Mouse (Mus musculus): ENCODE results near the gene Adck2.
A peak's percentile ranks its signal among the peaks of the same experiment; 100 is the strongest.

The Adck2 gene

DNA sequence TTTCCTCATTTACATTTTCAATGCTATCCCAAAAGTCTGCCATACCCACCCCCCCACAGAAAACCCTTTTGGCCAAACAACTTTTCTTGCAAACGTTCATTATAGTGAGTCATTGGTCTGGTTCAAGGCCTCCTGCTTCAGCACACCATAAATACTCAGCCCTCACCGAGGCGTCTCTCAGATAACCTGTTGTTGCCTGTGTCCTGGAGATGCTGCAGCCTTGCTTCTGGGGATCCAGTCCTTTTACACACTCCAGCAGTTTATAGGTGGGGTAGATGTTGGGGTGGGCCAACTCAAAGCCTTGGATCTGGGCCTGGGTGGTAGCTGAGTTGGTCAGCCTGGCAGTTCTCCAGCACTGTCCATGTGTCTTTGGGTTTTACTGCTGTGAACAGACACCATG is 3.2 kb upstream of the Adck2 start:
- peaks cover 48% of the 10 kb centered on the region for H3K27me3 ChIP-seq (ENCODE audit: insufficient read depth, low read length)
- H3K4me3 ChIP-seq (replicated peaks; ENCODE audit: low read length): no peak overlapping the region
- no peaks in the 10 kb centered on the region for H3K36me3 ChIP-seq (ENCODE audit: insufficient read depth, low read length)
- no peaks in the 10 kb centered on the region for H3K9me3 ChIP-seq (ENCODE audit: low read length)
- H3K4me1 ChIP-seq (replicated peaks; ENCODE audit: low read depth, low read length): peaks cover 15% of the 10 kb centered on the region
- no peak for TF ChIP-seq POU5F1 (IDR thresholded peaks at IDR 0.05; ENCODE audit: borderline replicate concordance, low read length)
- no peak for TF ChIP-seq NANOG (IDR thresholded peaks at IDR 0.05; ENCODE audit: borderline replicate concordance, low read length)
- TF ChIP-seq CTCF (conservative IDR thresholded peaks at IDR 0.05; ENCODE audit: low read length): no peak

DNA sequence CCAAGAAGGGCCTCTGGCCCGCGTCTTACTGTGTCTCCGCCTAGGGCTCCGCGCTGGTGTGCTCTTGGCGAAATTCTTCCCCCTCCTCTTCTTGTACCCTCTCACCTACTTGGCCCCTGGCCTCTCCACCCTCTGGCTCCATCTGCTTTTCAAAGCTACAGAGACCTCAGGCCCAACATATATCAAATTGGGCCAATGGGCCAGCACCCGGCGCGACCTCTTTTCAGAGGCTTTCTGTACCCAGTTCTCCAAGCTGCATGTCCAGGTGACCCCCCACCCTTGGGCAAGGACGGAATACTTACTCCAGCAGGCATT is 839 bp downstream of the Adck2 start:
- Histone ChIP-seq H3K4me1 (replicated peaks; ENCODE audit: low read depth, low read length) (peaks cover 15% of the 10 kb centered on the region), H3K36me3 (ENCODE audit: insufficient read depth, low read length) (no peaks in the 10 kb centered on the region), H3K27me3 (ENCODE audit: insufficient read depth, low read length) (peaks cover 30% of the 10 kb centered on the region), H3K9me3 (ENCODE audit: low read length) (no peaks in the 10 kb centered on the region), H3K4me3 (replicated peaks; ENCODE audit: low read length) (peak overlapping the region; percentile 89)
- TF ChIP-seq NANOG (IDR thresholded peaks at IDR 0.05; ENCODE audit: borderline replicate concordance, low read length) (no peak), POU5F1 (IDR thresholded peaks at IDR 0.05; ENCODE audit: borderline replicate concordance, low read length) (no peak), CTCF (conservative IDR thresholded peaks at IDR 0.05; ENCODE audit: low read length) (no peak)

DNA sequence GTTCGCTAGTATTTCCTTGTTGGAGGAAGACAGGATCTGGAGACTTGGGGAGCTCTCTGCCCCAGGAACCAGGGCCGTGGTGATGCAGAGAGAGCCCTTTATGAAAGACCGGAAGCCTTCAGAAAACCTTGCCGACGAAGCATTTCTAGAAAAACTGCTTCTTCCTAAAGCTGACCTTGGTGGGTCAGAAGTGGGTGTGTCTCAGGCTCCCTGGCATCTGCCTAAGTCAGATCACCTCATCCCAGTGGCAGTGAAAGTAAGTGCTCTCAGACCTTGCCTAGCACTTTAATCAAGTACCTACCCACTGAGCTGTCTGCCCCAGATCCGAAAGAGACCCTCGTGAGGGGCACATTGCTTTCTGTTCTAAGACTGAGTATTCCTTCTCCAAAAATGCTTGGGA is 1.3 kb downstream of the Adck2 start:
- peaks cover 15% of the 10 kb centered on the region for H3K4me1 ChIP-seq (replicated peaks; ENCODE audit: low read depth, low read length)
- TF ChIP-seq POU5F1 (IDR thresholded peaks at IDR 0.05; ENCODE audit: borderline replicate concordance, low read length): no peak
- no peak for TF ChIP-seq NANOG (IDR thresholded peaks at IDR 0.05; ENCODE audit: borderline replicate concordance, low read length)
- TF ChIP-seq CTCF (conservative IDR thresholded peaks at IDR 0.05; ENCODE audit: low read length): no peak
- H3K9me3 ChIP-seq (ENCODE audit: low read length): no peaks in the 10 kb centered on the region
- peaks cover 28% of the 10 kb centered on the region for H3K27me3 ChIP-seq (ENCODE audit: insufficient read depth, low read length)
- no peaks in the 10 kb centered on the region for H3K36me3 ChIP-seq (ENCODE audit: insufficient read depth, low read length)
- H3K4me3 ChIP-seq (replicated peaks; ENCODE audit: low read length): peak overlapping the region; percentile 89

DNA sequence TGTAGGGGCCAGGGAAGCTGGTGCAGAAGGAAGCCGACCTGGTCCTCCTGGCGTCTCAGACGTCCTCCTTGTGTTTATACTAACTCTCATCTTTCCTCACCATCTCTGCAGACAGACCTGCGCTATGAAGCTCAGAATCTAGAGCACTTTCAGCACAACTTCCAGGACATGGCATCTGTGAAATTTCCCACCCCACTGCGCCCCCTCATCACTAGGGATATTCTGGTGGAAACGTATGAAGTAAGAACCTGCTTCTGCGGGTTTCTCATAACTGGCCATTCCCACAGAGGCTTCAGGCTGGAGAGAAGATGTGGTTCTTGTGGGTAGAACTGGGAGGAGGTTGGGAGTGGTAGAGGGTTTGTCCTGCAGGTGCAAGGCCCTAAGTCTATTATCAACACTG is 5.9 kb downstream of the Adck2 start:
- Histone ChIP-seq H3K9me3 (ENCODE audit: low read length) (no peaks in the 10 kb centered on the region), H3K27me3 (ENCODE audit: insufficient read depth, low read length) (0 out of 2 replicates have a peak, but pooled peaks cover 3% of the 10 kb centered on the region), H3K36me3 (ENCODE audit: insufficient read depth, low read length) (no peaks in the 10 kb centered on the region), H3K4me3 (replicated peaks; ENCODE audit: low read length) (no peak overlapping the region), H3K4me1 (replicated peaks; ENCODE audit: low read depth, low read length) (peaks cover 8% of the 10 kb centered on the region)
- TF ChIP-seq NANOG (IDR thresholded peaks at IDR 0.05; ENCODE audit: borderline replicate concordance, low read length) (no peak), CTCF (conservative IDR thresholded peaks at IDR 0.05; ENCODE audit: low read length) (no peak)

DNA sequence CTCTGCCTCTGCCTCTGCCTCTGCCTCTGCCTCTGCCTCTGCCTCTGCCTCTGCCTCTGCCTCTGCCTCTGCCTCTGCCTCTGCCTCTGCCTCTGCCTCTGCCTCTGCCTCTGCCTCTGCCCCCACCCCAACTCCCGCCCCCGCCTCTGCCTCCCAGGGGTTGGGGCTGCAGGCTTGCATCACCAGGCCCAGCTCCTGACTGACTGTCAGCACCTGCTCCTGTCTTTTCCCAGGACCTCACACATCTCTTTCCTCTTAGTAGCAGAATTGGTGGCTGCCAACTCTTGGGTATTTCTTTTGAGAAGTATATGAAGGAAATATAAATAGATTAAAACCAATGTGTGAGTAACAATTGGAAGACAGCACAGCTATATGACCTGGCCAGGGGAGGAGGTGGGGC is 6.9 kb downstream of the Adck2 start:
- Histone ChIP-seq H3K27me3 (ENCODE audit: insufficient read depth, low read length) (no peaks in the 10 kb centered on the region), H3K4me1 (replicated peaks; ENCODE audit: low read depth, low read length) (no peaks in the 10 kb centered on the region), H3K9me3 (ENCODE audit: low read length) (no peaks in the 10 kb centered on the region), H3K36me3 (ENCODE audit: insufficient read depth, low read length) (no peaks in the 10 kb centered on the region), H3K4me3 (replicated peaks; ENCODE audit: low read length) (no peak overlapping the region)
- no peak for TF ChIP-seq CTCF (conservative IDR thresholded peaks at IDR 0.05; ENCODE audit: low read length)
- TF ChIP-seq POU5F1 (IDR thresholded peaks at IDR 0.05; ENCODE audit: borderline replicate concordance, low read length): no peak
- TF ChIP-seq NANOG (IDR thresholded peaks at IDR 0.05; ENCODE audit: borderline replicate concordance, low read length): no peak

DNA sequence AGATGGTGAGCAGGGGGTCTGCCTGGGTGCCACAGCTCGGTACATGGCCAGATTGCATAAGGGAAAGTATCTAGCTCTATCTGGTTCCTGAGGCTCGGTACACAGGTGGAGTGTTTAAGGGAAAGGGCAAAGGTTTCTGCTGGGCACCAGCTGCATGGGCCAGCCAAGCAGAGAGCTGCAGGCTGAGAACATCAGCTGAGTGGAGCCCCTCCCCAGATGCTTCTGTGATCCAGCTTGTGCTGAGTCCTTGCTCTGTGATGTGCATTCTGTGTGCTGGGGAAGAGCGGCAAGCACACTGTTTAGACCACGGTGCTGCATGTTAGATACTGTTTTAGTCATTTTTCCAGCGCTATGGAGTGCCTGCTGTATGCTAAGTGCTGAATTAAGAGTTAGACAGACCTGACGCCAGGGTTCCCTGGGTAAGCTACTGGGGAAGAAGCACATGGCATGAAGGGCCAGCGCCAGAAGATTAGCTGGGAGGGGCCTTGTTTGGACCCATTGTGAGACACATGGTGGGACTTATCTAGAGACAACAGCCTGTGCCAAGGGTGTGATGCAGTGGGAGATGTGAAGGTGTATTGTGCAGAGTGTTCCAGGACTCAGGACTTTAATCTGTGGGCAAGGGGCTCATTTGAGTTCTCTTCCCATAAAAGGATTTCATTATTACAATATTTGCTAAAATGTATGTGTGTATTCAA is 7.6 kb downstream of the Adck2 start:
- TF ChIP-seq POU5F1 (IDR thresholded peaks at IDR 0.05; ENCODE audit: borderline replicate concordance, low read length): no peak
- TF ChIP-seq CTCF (conservative IDR thresholded peaks at IDR 0.05; ENCODE audit: low read length): no peak
- no peak for TF ChIP-seq NANOG (IDR thresholded peaks at IDR 0.05; ENCODE audit: borderline replicate concordance, low read length)
- H3K4me3 ChIP-seq (replicated peaks; ENCODE audit: low read length): no peak overlapping the region
- no peaks in the 10 kb centered on the region for H3K9me3 ChIP-seq (ENCODE audit: low read length)
- H3K36me3 ChIP-seq (ENCODE audit: insufficient read depth, low read length): peaks cover 2% of the 10 kb centered on the region; the same call in 1 of the 2 replicates
- H3K27me3 ChIP-seq (ENCODE audit: insufficient read depth, low read length): no peaks in the 10 kb centered on the region
- H3K4me1 ChIP-seq (replicated peaks; ENCODE audit: low read depth, low read length): no peaks in the 10 kb centered on the region

DNA sequence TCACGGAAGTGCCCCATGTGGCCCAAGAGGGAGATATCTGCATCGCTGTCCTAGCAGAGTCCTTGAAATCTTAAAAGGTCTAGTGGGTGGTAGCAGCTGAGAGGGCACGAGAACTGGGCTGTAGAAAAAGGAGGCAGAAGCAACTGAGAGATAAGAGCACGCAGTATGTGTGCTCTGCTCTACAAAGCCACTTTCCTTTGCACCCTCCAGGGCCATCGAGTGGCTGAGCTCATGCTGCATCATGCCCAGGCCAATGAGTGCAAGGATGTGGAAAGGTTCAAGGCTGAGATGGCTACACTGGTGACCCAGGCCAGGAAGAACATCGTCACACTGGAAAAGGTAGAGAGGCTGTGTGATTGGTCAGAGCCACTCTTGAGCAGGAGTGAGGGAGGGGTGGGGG is 11.8 kb downstream of the Adck2 start, which contains the start of gene Gm42420:
Gene Gm42420, plus strand, starts transcription at position 237 of the 400 bp plus-strand sequence.
- Histone ChIP-seq H3K9me3 (ENCODE audit: low read length) (no peaks in the 10 kb centered on the region), H3K4me1 (replicated peaks; ENCODE audit: low read depth, low read length) (peaks cover 4% of the 10 kb centered on the region), H3K27me3 (ENCODE audit: insufficient read depth, low read length) (no peaks in the 10 kb centered on the region), H3K4me3 (replicated peaks; ENCODE audit: low read length) (no peak within 1 kb of the TSS), H3K36me3 (ENCODE audit: insufficient read depth, low read length) (peaks cover 13% of the 10 kb centered on the region; the same call in 1 of the 2 replicates)
- TF ChIP-seq CTCF (conservative IDR thresholded peaks at IDR 0.05; ENCODE audit: low read length): no peak

DNA sequence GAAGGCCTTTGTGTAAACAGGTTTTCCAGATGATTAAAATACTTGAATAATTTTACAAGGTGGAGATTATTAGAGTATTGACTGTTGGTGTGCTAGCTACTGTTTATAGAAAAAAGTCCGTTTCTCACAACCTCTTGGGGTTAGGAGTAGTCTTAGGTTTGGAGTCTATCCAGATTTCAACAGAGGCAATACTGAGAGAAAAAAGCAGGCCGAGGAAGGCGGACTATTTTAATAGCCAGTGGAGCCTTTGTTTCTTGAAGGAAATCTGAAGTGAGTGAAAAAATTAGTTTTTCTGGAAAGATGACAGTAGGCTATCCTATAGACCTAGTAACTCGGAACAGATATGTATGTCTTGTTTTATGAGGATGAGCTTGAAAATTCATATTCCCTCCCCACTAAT is 17.8 kb downstream of the Adck2 start:
- TF ChIP-seq POU5F1 (IDR thresholded peaks at IDR 0.05; ENCODE audit: borderline replicate concordance, low read length) (no peak), NANOG (IDR thresholded peaks at IDR 0.05; ENCODE audit: borderline replicate concordance, low read length) (no peak), CTCF (conservative IDR thresholded peaks at IDR 0.05; ENCODE audit: low read length) (no peak)
- Histone ChIP-seq H3K4me1 (replicated peaks; ENCODE audit: low read depth, low read length) (peaks cover 27% of the 10 kb centered on the region), H3K9me3 (ENCODE audit: low read length) (no peaks in the 10 kb centered on the region), H3K27me3 (ENCODE audit: insufficient read depth, low read length) (no peaks in the 10 kb centered on the region), H3K4me3 (replicated peaks; ENCODE audit: low read length) (peak overlapping the region; percentile 96), H3K36me3 (ENCODE audit: insufficient read depth, low read length) (peaks cover 27% of the 10 kb centered on the region)
